Mouse (Mus musculus): Measurements from ENCODE around the gene Rnf31. TPM values are rescaled to one million over a fixed set of nuclear protein-coding genes. Genes with fewer than 3 reads are reported as not detected.

The Rnf31 gene
- total RNA-seq, 2 experiments from 2014 or later, result 35.6 to 37.2 TPM

DNA sequence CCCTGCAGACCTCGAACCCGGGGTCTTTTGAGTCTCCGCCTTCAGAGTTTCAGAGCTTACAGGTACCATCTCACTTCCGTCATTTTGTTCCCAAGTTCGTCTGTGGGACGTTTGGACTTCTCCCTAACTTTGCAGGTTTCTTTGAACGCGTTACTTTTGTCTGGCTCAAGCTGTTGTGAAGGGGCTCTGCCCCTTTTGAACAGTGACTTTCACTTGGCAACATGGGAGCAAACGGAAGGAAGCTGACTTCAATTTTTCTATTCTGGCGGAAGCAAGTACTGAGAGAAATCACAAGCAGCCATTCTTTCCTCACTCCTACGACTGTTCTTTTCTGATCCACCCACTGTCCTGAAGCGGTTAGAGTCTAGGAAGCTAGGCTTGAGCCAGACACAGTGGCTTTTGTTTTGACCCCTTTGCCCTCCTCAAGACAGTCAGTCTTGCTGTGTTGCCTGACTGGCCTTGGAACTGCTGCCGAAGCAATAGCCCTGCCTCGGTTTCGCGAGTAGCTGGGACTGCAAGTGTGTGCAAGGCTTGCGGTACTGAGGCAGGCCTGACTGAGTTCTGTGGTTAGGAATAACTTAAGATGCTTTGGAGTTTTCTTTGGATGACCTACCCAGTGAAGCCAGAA lies 52.9 kb downstream of the Rnf31 start:
- DNase-seq (ENCODE audit: low spot score in 2 of 2), result no peak

DNA sequence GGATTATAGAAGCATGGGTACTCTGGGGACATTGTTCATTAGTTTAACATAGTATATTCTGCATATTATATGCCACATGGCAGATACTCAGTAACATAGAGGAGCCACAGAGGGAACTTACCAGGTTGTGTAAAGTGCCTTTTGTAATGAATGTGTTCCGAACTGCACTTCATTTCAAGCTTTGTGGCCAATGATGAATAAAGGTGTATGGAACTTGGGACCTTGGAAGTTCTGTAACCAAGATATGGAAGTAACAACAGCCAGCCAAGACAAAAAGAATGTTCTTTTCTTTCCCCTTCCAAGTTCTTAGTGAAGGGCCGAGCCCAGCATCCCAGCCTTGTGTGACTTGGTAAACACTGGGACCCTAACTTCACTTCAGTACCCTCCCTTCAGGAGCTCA lies 58.4 kb downstream of the Rnf31 start, which contains the start of gene Tssk4:
Tssk4 (plus strand) TSS at position 301 of the 400 bp plus-strand sequence.
- no peak for DNase-seq (ENCODE audit: low spot score in 2 of 2)

- DNase-seq (ENCODE audit: low spot score in 2 of 2), result no peak
Observed at GRCm38 (mm10) chr14:55651528-55651927, 60.0 kb downstream of the Rnf31 start.

Other genes starting within 250 kb of the Rnf31 start
- 10 to 100 TPM; 16.5 to 17.7 TPM for gene Dhrs4, start 113.0 kb upstream of the Rnf31 start, total RNA-seq (2021)
- 100 to 1,000 TPM; 106 to 144 TPM for gene Carmil3, start 101.1 kb upstream of the Rnf31 start, total RNA-seq (2021)
- gene Cpne6, start 81.3 kb upstream of the Rnf31 start, total RNA-seq (2021), result 100 to 1,000 TPM; 306 to 335 TPM
- gene Nrl, start 66.7 kb upstream of the Rnf31 start, total RNA-seq (2021), result under 1 TPM; 0.34 to 0.76 TPM
- 10 to 100 TPM; 20.4 to 21.4 TPM for gene Pck2, start 51.4 kb upstream of the Rnf31 start, total RNA-seq (2021)
- 10 to 100 TPM; 61.3 to 66.7 TPM for gene Dcaf11, start 31.7 kb upstream of the Rnf31 start, total RNA-seq (2021)
- gene A730061H03Rik, start 31.3 kb upstream of the Rnf31 start, total RNA-seq (2021), result 1 to 10 TPM in 1 of 2 experiments, not detected in 1; 1.2 TPM
- gene Fitm1, start 16.1 kb upstream of the Rnf31 start, total RNA-seq (2021), result not detected
- 10 to 100 TPM; 87.3 to 91.8 TPM for gene Psme1, start 13.6 kb upstream of the Rnf31 start, total RNA-seq (2021)
- 10 to 100 TPM; 50.2 to 54.6 TPM for gene Emc9, start 6.4 kb upstream of the Rnf31 start, total RNA-seq (2021)
- 10 to 100 TPM; 54.0 to 62.7 TPM for gene Psme2, start 595 bp upstream of the Rnf31 start, total RNA-seq (2021)
- gene Irf9, start 11.9 kb downstream of the Rnf31 start, total RNA-seq (2021), result 10 to 100 TPM; 11.1 to 13.0 TPM
- gene Rec8, start 26.3 kb downstream of the Rnf31 start, total RNA-seq (2021), result 1 to 10 TPM; 1.4 to 2.3 TPM
- gene Ipo4, start 44.2 kb downstream of the Rnf31 start, total RNA-seq (2021), result 100 to 1,000 TPM; 131 to 145 TPM
- gene Gm49378, start 46.2 kb downstream of the Rnf31 start, total RNA-seq (2021), result 1 to 10 TPM; 3.0 to 6.1 TPM
- gene Tm9sf1, start 52.1 kb downstream of the Rnf31 start, total RNA-seq (2021), result 10 to 100 TPM; 42.0 to 55.9 TPM
- gene Tssk4, start 58.5 kb downstream of the Rnf31 start, total RNA-seq (2021), result 1 to 10 TPM; 1.3 to 1.5 TPM
- 10 to 100 TPM; 47.8 to 50.0 TPM for gene Mdp1, start 68.8 kb downstream of the Rnf31 start, total RNA-seq (2021)
- 10 to 100 TPM; 29.1 TPM for gene Gmpr2, start 80.2 kb downstream of the Rnf31 start, total RNA-seq (2021)
- 100 to 1,000 TPM; 320 to 339 TPM for gene Nedd8, start 80.4 kb downstream of the Rnf31 start, total RNA-seq (2021)
- 10 to 100 TPM; 18.4 to 23.9 TPM for gene Tinf2, start 90.1 kb downstream of the Rnf31 start, total RNA-seq (2021)
- gene Tgm1, start 122.2 kb downstream of the Rnf31 start, total RNA-seq (2021), result under 1 TPM; 0.16 to 0.18 TPM
- 10 to 100 TPM; 42.0 to 54.1 TPM for gene Rabggta, start 130.6 kb downstream of the Rnf31 start, total RNA-seq (2021)
- 100 to 1,000 TPM; 103 to 110 TPM for gene Dhrs1, start 154.0 kb downstream of the Rnf31 start, total RNA-seq (2021)
- gene Nop9, start 154.0 kb downstream of the Rnf31 start, total RNA-seq (2021), result 10 to 100 TPM; 16.4 to 17.1 TPM
- under 1 TPM; 0.47 to 0.89 TPM for gene Cideb, start 166.8 kb downstream of the Rnf31 start, total RNA-seq (2021)
- under 1 TPM; 0.45 to 0.64 TPM for gene Ltb4r2, start 169.7 kb downstream of the Rnf31 start, total RNA-seq (2021)
- under 1 TPM; 0.62 to 0.69 TPM for gene Ltb4r1, start 174.3 kb downstream of the Rnf31 start, total RNA-seq (2021)
- 1 to 10 TPM; 6.7 to 9.0 TPM for gene Adcy4, start 192.4 kb downstream of the Rnf31 start, total RNA-seq (2021)
- gene Ripk3, start 197.2 kb downstream of the Rnf31 start, total RNA-seq (2021), result 1 to 10 TPM in 1 of 2 experiments, under 1 TPM in 1; 0.78 to 2.2 TPM
- gene Nfatc4, start 231.4 kb downstream of the Rnf31 start, total RNA-seq (2021), result 1 to 10 TPM; 3.9 to 5.8 TPM

Data from layer of hippocampus, postnatal 10 days (tissue).